Mouse (Mus musculus) lung, postnatal 0 days (tissue): ENCODE data around the gene Lysmd2. TPM values are rescaled to one million over a fixed set of nuclear protein-coding genes. Genes with fewer than 3 reads are reported as not detected.
A peak's percentile ranks its signal among the peaks of the same experiment; 100 is the strongest.
"Not testable (repeated sequence)": the region's sequence is repeated elsewhere in the genome, so short reads cannot be mapped to it uniquely, and the experiment has no call there.

Experiments
- ATAC-seq: fragments of 200-750 bp; cut with Nextera tagmentation; 2 replicates; pipeline ENCODE4 v1.8.0; 2017; ENCODE audit warnings: moderate library complexity
- DNase-seq: peaks from one replicate; pipeline ENCODE4 v3.0.0-alpha.2; 2016; ENCODE audit warnings: low spot score
- H3K27ac ChIP-seq: fragments of 300-500 bp; sonication (generic); 2 replicates; pipeline ENCODE4 v1.5.1; 2014; ENCODE audit warnings: antibody characterized with exemption, mild to moderate bottlenecking, low read length, mixed read lengths
- H3K27me3 ChIP-seq: fragments of 300-500 bp; sonication (generic); replicated peaks from 2 replicates; pipeline ENCODE4 v1.6.1; 2014; ENCODE audit warnings: low read length, mixed read lengths; ENCODE audit not compliant: insufficient read depth
- H3K36me3 ChIP-seq: fragments of 300-500 bp; sonication (generic); 2 replicates; pipeline ENCODE4 v1.6.1; 2014; ENCODE audit warnings: low read length, mixed read lengths; ENCODE audit not compliant: insufficient read depth
- H3K4me1 ChIP-seq: fragments of 300-500 bp; sonication (generic); 2 replicates; pipeline ENCODE4 v1.6.1; 2014; ENCODE audit warnings: antibody characterized with exemption, low read depth, low read length, mixed read lengths; ENCODE audit not compliant: insufficient read depth
- H3K4me2 ChIP-seq: fragments of 300-500 bp; sonication (generic); replicated peaks from 2 replicates; pipeline ENCODE4 v1.6.1; 2014; ENCODE audit warnings: low read depth, mild to moderate bottlenecking, low read length, moderate library complexity, mixed read lengths
- H3K4me3 ChIP-seq: fragments of 300-500 bp; sonication (generic); 2 replicates; pipeline ENCODE4 v1.5.1; 2014; ENCODE audit warnings: low read depth, low read length
- H3K9ac ChIP-seq: fragments of 300-500 bp; sonication (generic); replicated peaks from 2 replicates; pipeline ENCODE4 v1.6.1; 2014; ENCODE audit warnings: low read depth, mild to moderate bottlenecking
- H3K9me3 ChIP-seq: fragments of 300-500 bp; sonication (generic); 2 replicates; pipeline ENCODE4 v1.6.1; 2016; ENCODE audit warnings: low read length, mixed read lengths
- CTCF ChIP-seq: IDR thresholded peaks from 2 replicates; pipeline ENCODE4 v1.5.1; 2016; ENCODE audit warnings: antibody characterized with exemption, mild to moderate bottlenecking
- EP300 ChIP-seq: IDR thresholded peaks from 2 replicates; pipeline ENCODE4 v1.6.1; 2016; ENCODE audit warnings: antibody characterized with exemption, mild to moderate bottlenecking, control low read depth
- WGBS: fragments of 180-500 bp; shearing (Covaris S2); extraction: QIAGEN DNeasy Blood & Tissue Kit; methylation state at CpG from one replicate; pipeline ENCODE4 v1.1.7; 2014; 5-methylcytosine and 5-hydroxymethylcytosine counted together
- polyA plus RNA-seq: library from polyadenylated mRNA; unstranded; fragments of >200 nt; fragmentation: Nextera tagmentation; extraction: Ambion mirVana; gene quantifications from 2 replicates; pipeline ENCODE4 v1.2.1, GENCODE M21; 2015

Gene Lysmd2
- polyA plus RNA-seq, 1 experiment from 2014 or later, result 29.9 TPM

GRCm38 (mm10) chr9:75609505-75609904, 16.0 kb upstream of the Lysmd2 start:
- Histone ChIP-seq H3K36me3 (no peaks in the 10 kb centered on the region), H3K27ac (no peak overlapping the region), H3K4me3 (no peak overlapping the region), H3K4me1 (peaks cover 4% of the 10 kb centered on the region; the same call in 1 of the 2 replicates), H3K27me3 (0 out of 2 replicates have a peak, but pooled peaks cover 21% of the 10 kb centered on the region), H3K9me3 (no peaks in the 10 kb centered on the region), H3K4me2 (no peak overlapping the region), H3K9ac (no peak overlapping the region)
- DNase-seq (no peak), ATAC-seq (no peak)
- no peak for TF ChIP-seq EP300
- TF ChIP-seq CTCF, result no peak
- 75% methylated on average over 1 of the region's 1 CpGs for WGBS

GRCm38 (mm10) chr9:75609965-75610364, 15.6 kb upstream of the Lysmd2 start:
- 23% methylated on average over 16 of the region's 16 CpGs for WGBS
- 0 out of 2 replicates have a peak overlapping the region, but pooled peaks have one; percentile 58 for H3K4me3 ChIP-seq

GRCm38 (mm10) chr9:75610571-75611493, 14.7 kb upstream of the Lysmd2 start, which contains the start of gene Tmod2:
Gene Tmod2 (minus strand): TSS chr9:75611325.
- Histone ChIP-seq H3K4me2 (peak within 1 kb of the TSS; percentile 96), H3K36me3 (no peaks in the 10 kb centered on the region), H3K4me1 (peaks cover 4% of the 10 kb centered on the region; the same call in 1 of the 2 replicates), H3K27ac (no peak within 1 kb of the TSS), H3K4me3 (peak within 1 kb of the TSS; percentile 58), H3K9ac (no peak within 1 kb of the TSS), H3K27me3 (0 out of 2 replicates have a peak, but pooled peaks cover 21% of the 10 kb centered on the region), H3K9me3 (no peaks in the 10 kb centered on the region)
- DNase-seq, result peak; percentile 27
- peak; percentile 78 for ATAC-seq
- no peak for TF ChIP-seq EP300
- 2% methylated on average over 52 of the region's 74 CpGs for WGBS

More at GRCm38 (mm10) chr9:75609965-75610364, 15.6 kb upstream of the Lysmd2 start:
- ATAC-seq (no peak), DNase-seq (no peak)
- H3K9ac ChIP-seq, result no peak overlapping the region
- peak overlapping the region; percentile 96; the same call in 1 of the 2 replicates for H3K4me2 ChIP-seq
- TF ChIP-seq EP300 (no peak), CTCF (no peak)
- H3K9me3 ChIP-seq, result no peaks in the 10 kb centered on the region
- 0 out of 2 replicates have a peak, but pooled peaks cover 21% of the 10 kb centered on the region for H3K27me3 ChIP-seq
- H3K36me3 ChIP-seq, result no peaks in the 10 kb centered on the region
- peaks cover 4% of the 10 kb centered on the region; the same call in 1 of the 2 replicates for H3K4me1 ChIP-seq
- no peak overlapping the region for H3K27ac ChIP-seq

- no peak overlapping the region for H3K4me3 ChIP-seq
- H3K27ac ChIP-seq, result no peak overlapping the region
- TF ChIP-seq EP300, result no peak
- no peak for TF ChIP-seq CTCF
- no peak for ATAC-seq
- no peak for DNase-seq
- no peaks in the 10 kb centered on the region for H3K4me1 ChIP-seq
- no peak overlapping the region for H3K4me2 ChIP-seq
- 0 out of 2 replicates have a peak, but pooled peaks cover 4% of the 10 kb centered on the region for H3K27me3 ChIP-seq
- H3K36me3 ChIP-seq, result no peaks in the 10 kb centered on the region
- H3K9me3 ChIP-seq, result no peaks in the 10 kb centered on the region
- no peak overlapping the region for H3K9ac ChIP-seq
- WGBS, result 69% methylated on average over 3 of the region's 3 CpGs
Measured at GRCm38 (mm10) chr9:75616560-75616959, 9.0 kb upstream of the Lysmd2 start.

- 84% methylated on average over 6 of the region's 6 CpGs for WGBS
- ATAC-seq, result no peak
Measured at GRCm38 (mm10) chr9:75618836-75619400, 6.6 kb upstream of the Lysmd2 start.

GRCm38 (mm10) chr9:75619761-75620160, 5.8 kb upstream of the Lysmd2 start:
- H3K27ac ChIP-seq, H3K4me2 ChIP-seq, H3K9me3 ChIP-seq, H3K27me3 ChIP-seq, H3K36me3 ChIP-seq, DNase-seq, ATAC-seq, H3K4me1 ChIP-seq, H3K4me3 ChIP-seq, H3K9ac ChIP-seq: not testable (repeated sequence)
- WGBS, result 91% methylated on average over 2 of the region's 2 CpGs

More at GRCm38 (mm10) chr9:75618836-75619400, 6.6 kb upstream of the Lysmd2 start:
- DNase-seq, result no peak
- Histone ChIP-seq H3K9me3 (no peaks in the 10 kb centered on the region), H3K4me1 (no peaks in the 10 kb centered on the region), H3K27ac (no peak overlapping the region), H3K9ac (no peak overlapping the region), H3K36me3 (no peaks in the 10 kb centered on the region), H3K4me3 (no peak overlapping the region), H3K27me3 (no peaks in the 10 kb centered on the region), H3K4me2 (no peak overlapping the region)
- TF ChIP-seq EP300 (no peak), CTCF (no peak)
